Mouse (Mus musculus) liver, adult (tissue): ENCODE data around the gene Slc9a5.

Experiments used
- GATA4 ChIP-seq: IDR thresholded peaks from 2 replicates; pipeline ENCODE4 v1.6.1; 2014; ENCODE audit warnings: mild to moderate bottlenecking, low read length; ENCODE audit not compliant: insufficient replicate concordance

Slc9a5 gene

GRCm38 (mm10) chr8:105400016-105400415, 51.4 kb downstream of the Slc9a5 start:
- TF ChIP-seq GATA4, result no peak

- TF ChIP-seq GATA4, result no peak
These were observed 54.8 kb downstream of the Slc9a5 start for GRCm38 (mm10) chr8:105403467-105403866.

DNA sequence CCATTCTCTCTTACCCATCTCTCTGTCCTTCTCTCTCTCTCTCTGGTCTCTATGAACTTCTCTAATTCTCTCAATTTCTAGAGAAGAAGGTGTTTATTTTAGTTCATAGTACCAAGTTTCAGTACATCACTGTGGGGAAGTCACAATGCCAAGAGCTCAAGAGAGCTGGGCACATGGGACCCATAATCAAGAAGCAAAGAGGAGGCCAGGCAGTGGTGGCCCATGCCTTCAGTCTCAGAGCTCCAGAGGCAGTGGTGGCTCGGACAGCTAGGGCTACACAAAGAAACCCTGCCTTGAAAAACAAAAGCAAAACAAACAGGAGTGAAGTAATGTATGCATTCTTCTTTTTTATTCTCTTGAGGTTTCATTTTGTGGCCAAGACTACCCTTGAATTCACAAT, 55.9 kb downstream of the Slc9a5 start:
- TF ChIP-seq GATA4, result no peak

DNA sequence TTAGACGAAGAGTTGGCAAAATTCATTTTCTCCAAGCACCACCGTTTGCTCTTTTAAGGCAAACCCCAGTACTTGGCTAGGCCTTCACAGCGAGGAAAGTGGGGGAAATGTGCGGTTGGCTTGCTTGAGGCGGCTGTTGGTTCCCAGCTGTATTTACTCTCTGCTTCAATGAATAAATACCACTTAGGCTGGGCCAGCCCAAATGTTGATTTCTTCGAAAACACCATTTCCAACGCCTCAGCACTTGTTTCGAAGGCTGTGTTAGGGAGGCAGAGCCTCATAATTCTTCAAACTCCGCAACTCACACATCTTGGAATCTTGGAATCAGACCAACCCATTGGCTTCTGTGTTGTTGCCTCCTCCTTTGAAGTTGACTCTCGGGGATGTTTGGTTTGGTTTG, 57.8 kb downstream of the Slc9a5 start:
- no peak for TF ChIP-seq GATA4

GRCm38 (mm10) chr8:105408331-105408730, 59.7 kb downstream of the Slc9a5 start:
- TF ChIP-seq GATA4, result no peak

- no peak for TF ChIP-seq GATA4
These were observed 61.3 kb downstream of the Slc9a5 start for GRCm38 (mm10) chr8:105409947-105410346.

- no peak for TF ChIP-seq GATA4
These were observed 64.7 kb downstream of the Slc9a5 start, which contains the start of the genes Kctd19 and Lrrc36 for GRCm38 (mm10) chr8:105413391-105413790. Gene Kctd19 (minus strand): TSS chr8:105413502. Gene Lrrc36 (plus strand): TSS chr8:105413571.

- no peak for TF ChIP-seq GATA4
These were observed 70.3 kb downstream of the Slc9a5 start for GRCm38 (mm10) chr8:105418992-105419391.
